Mouse (Mus musculus): ENCODE results near the gene Nono. TPM values are rescaled to one million over a fixed set of nuclear protein-coding genes. Genes with fewer than 3 reads are reported as not detected.
"Not testable (repeated sequence)": the region's sequence is repeated elsewhere in the genome, so short reads cannot be mapped to it uniquely, and the experiment has no call there.

Gene Nono
- total RNA-seq, 2 experiments from 2014 or later, result 69.3 to 75.5 TPM

- intact Hi-C loops (cut with DNase I), result no loop called here
Observed at GRCm38 (mm10) chrX:101472202-101472601, 43.1 kb downstream of the Nono start.

GRCm38 (mm10) chrX:101481604-101482350, 52.7 kb downstream of the Nono start:
- intact Hi-C loops (cut with DNase I), result no loop called here
- no peak for DNase-seq (ENCODE audit: low spot score)

More at GRCm38 (mm10) chrX:101472202-101472601, 43.1 kb downstream of the Nono start:
- DNase-seq (ENCODE audit: low spot score), result no peak

GRCm38 (mm10) chrX:101486487-101487152, 57.5 kb downstream of the Nono start:
- DNase-seq (ENCODE audit: low spot score); intact Hi-C loops (cut with DNase I): not testable (repeated sequence)

Other genes starting within 250 kb of the Nono start
- gene Snx12, start 206.8 kb upstream of the Nono start, total RNA-seq (2021), result 10 to 100 TPM; 34.9 to 35.5 TPM
- gene Foxo4, start 174.8 kb upstream of the Nono start, total RNA-seq (2021), result 10 to 100 TPM; 48.5 to 53.7 TPM
- gene Gm614, start 165.3 kb upstream of the Nono start, total RNA-seq (2021), result not detected
- 10 to 100 TPM in 1 of 2 experiments, 1 to 10 TPM in 1; 8.2 to 10.0 TPM for gene Il2rg, start 161.1 kb upstream of the Nono start, total RNA-seq (2021)
- not detected for gene Gm20489, start 160.3 kb upstream of the Nono start, total RNA-seq (2021)
- gene Med12, start 155.3 kb upstream of the Nono start, total RNA-seq (2021), result 10 to 100 TPM; 20.1 to 22.6 TPM
- gene Nlgn3, start 130.2 kb upstream of the Nono start, total RNA-seq (2021), result under 1 TPM; 0.59 to 0.91 TPM
- gene Gjb1, start 52.9 kb upstream of the Nono start, total RNA-seq (2021), result not detected
- gene Zmym3, start 8.5 kb upstream of the Nono start, total RNA-seq (2021), result 10 to 100 TPM; 12.9 to 18.9 TPM
- gene Itgb1bp2, start 19.8 kb downstream of the Nono start, total RNA-seq (2021), result 100 to 1,000 TPM; 226 to 255 TPM
- 10 to 100 TPM; 14.0 to 17.4 TPM for gene Taf1, start 103.4 kb downstream of the Nono start, total RNA-seq (2021)
- gene Ogt, start 210.7 kb downstream of the Nono start, total RNA-seq (2021), result 10 to 100 TPM; 56.0 to 62.5 TPM

All from heart, postnatal 25 days (tissue).